Mouse (Mus musculus) lung, postnatal 14 days (tissue): ENCODE results near the gene Cxcl13.
A peak's percentile ranks its signal among the peaks of the same experiment; 100 is the strongest.
"Not testable (repeated sequence)": the region's sequence is repeated elsewhere in the genome, so short reads cannot be mapped to it uniquely, and the experiment has no call there.

Experiments used
- DNase-seq: peaks from one replicate; pipeline ENCODE4 v3.0.0; 2021

The Cxcl13 gene

DNA sequence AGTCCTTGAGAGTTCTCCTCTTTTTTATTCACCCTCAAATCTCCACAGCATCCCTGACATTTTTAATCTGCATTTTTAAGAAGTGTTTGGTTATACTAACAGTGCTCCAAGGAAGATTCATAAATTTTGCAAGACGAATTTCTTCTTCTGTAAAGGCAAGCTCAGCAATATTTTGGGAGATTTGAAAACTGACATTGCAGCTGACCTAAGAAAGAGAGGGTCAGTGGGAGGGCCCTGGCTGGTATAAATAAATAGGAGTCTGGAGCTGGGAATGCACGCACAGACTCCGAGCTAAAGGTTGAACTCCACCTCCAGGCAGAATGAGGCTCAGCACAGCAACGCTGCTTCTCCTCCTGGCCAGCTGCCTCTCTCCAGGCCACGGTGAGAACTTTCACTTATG, at the start of gene Cxcl13:
Cxcl13 (plus strand) TSS at position 301 of the 400 bp plus-strand sequence.
- no peak for DNase-seq

DNA sequence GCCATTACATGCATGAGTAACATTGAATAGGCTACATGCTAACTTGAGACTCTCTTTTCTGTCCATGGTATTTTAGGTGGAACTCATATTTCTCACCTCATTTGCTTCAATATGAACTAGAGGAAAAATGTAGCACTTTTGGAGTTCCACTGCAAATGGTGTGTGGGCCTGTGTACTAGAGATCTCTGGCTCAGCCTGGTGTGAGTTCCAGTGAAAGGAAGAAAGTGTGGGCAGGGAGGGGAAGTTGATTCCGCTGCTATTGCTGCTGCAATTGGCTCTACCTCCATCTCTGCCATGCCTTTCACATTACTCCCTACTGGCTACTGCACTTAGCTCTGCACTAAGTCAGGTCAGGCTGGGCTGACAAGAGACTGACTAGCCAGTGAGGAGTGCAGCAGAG, 45.7 kb upstream of the Cxcl13 start:
- no peak for DNase-seq

DNA sequence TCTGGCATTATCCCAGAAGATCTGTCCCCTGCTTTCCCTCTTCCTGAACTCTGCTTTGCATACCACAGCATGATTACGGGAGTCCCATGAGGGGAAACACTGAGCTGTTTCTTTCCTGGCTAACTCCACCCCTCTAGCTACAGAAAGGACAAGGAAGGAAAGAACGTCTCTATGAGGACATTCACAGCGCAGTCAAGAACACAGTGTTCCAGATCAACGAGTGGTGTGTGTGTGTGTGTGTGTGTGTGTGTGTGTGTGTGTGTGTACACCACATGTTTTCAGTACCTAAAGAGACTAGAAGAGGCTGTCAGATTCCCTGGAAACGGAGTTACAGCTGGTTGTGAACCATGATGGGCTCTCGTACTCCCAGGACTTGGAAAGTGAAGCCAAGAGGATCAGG, 38.3 kb upstream of the Cxcl13 start:
- DNase-seq: no peak

DNA sequence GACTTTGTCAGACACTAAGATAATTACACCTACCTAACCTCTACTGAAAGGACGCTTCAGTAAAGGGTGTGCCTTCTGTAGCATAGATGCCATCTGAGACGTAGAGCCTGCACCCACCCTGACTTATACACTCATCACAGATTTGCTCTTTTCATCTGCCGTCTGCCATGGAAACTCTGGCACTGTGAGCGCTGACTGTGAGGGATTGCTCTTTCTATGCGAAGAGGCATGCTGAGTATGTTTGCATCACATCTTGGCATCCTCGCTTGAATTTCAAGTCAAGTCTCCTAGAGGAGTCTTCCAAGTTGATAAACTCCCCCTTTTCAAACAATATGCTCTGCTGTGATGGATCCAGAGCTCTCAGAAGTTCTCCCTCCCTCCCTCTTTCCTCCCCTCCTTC, 32.7 kb upstream of the Cxcl13 start:
- DNase-seq: no peak

DNA sequence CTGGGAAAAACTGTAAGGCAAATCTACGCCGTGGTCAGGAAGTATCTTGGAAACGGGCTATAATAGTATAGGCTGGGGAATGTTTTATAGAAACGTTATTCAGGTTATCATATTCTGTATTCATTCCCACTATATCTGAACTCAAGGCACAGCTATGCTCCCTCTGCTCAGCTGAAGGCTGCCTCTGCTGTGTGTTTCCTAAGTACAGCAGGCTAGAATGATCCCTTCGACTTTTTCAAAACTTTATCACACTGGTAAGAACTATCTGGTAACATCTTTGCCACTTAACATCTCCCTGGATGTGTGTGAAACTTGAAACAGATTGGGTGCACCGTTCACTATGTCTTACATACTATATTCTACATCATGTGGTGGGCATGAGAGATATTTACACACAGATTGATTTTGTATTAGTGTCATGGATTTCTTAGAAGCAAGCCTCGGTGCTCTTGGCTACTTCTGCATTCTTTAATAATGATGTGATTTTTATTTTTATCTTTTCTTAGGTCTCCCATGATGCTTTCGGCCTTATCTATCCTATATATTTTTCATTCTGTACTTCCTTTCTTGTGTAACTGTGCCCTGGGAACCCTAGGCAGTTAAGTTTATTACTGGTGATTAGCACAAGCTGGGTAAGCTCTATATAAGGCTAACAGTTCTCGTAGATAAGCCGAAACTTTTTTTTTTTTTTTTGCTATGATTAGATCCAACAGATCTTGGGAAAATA, 31.4 kb upstream of the Cxcl13 start:
- DNase-seq: no peak

DNA sequence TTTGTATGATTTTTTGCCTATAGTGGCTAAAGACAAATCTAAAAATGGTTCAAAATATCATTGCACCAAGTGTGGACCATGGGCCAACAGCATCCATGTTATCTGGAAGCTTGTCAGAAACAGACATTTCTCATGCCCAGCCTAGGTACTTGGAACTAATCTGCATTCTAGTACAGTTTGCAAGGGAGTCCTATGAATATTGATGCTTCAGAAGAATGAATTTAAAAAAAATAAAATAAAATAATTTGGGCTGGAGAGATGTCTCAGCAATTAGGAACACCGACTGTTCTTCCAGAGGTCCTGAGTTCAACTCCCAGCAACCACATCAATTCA, 30.9 kb upstream of the Cxcl13 start:
- no peak for DNase-seq

DNA sequence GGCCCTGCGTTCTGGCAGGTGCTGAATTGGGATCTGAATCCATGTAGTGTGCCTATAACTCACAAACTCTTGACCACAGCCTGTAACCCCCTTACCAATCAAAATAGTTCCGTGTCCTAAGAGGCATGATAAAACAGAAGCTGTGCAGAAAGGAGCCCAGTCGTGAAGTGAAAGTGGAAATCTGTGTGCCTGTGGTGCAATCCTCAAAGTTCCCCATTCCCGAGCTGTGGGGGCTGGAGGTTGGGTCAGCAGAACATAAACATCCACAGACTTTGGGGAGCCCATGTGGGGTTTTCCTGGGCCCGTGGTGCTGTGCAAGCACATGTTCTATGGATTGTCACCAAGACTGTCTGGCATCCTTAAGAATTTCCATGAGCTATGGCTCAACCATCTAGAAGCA, 21.7 kb upstream of the Cxcl13 start:
- DNase-seq: no peak

DNA sequence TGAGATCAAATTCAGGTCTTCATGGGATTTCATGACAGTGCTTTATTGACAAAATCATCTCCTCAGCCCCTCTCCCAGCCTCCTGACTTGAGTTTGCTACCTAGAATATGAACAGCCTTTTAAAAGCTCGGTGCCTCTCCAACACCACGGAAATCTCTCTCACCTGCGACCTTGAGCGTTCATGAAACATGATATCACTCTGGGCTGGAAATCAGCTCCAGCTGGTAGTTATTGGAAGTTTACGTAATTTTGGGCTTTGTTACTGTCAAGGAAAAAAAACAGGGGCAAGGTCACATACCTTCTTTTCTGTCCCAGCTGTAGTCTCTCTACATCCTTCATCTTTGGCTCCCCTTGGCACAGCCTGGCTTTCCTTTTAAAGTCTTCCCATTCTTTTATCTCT, 20.7 kb upstream of the Cxcl13 start:
- DNase-seq: no peak

DNA sequence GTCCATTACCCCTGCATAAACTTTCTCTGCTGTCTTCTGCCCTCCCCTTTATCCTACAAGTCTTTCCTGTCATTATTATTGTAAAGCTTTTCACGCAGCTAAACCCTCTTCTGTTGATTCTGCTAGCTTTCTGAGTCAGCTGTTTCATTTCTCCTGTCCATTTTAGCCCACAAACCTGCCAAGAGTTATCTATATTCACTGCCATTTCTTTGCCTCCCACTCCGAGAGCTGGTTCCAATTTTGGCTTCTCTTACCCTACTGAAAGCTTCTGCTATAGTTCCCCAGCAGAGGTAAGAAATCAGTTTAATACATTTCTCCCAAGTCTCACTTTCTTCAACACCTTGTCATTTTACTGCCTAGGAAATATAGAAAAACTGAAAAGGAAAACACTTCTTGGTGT, 19.6 kb upstream of the Cxcl13 start:
- no peak for DNase-seq

DNA sequence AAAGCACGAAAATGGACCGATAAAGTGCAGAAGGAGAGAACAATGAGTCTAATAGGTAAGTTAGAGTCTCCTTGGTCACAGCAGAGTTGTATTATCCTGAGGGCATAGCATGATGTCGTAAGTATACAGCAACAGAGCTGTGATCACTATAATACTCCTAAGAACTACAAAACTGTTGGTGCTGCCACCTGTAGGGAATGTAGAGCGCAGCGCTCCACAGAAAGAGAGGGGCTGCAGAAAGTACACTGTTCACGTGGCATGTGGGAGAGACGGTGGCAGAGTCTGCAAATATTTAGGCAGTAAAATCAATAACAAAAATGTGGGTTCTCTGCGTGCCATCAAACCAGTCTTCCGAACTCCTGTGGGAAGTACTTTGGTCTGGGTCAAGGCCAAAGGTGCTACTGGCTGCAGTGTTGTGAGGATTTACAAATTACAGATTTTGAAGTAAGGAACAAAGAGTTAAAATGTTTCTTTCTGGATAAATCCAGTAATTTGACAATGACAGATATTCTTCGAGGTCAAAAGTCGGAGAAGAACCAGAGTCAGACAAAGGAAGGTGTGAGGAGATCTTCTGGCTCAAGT, 18.6 kb upstream of the Cxcl13 start:
- no peak for DNase-seq

DNA sequence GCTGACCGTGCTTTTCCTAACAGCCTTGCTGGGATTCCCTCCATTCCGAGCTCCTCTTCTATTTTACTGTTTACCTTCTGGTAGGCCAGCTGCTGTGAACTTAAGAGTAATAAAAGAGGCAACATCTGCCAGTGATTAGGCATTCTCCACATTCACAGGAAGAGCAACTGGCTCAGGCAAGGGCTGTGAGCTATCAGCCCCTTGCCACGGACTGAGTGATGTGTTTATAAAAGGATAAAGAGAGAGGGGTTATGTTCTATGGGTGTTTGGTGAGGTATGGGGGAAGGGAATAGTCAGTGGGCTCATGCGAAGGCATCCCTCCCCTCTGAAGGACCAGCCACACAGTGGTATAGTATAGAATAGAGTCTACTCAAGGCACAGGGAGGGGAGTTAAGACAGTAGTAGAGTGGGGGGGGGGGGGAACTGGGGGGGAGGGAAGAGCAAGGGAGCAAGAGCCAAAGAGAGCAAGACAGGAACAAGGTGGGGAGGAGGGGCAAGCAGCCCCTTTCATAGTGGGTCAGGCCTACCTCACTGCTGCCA, 16.0 kb upstream of the Cxcl13 start:
- no peak for DNase-seq

DNA sequence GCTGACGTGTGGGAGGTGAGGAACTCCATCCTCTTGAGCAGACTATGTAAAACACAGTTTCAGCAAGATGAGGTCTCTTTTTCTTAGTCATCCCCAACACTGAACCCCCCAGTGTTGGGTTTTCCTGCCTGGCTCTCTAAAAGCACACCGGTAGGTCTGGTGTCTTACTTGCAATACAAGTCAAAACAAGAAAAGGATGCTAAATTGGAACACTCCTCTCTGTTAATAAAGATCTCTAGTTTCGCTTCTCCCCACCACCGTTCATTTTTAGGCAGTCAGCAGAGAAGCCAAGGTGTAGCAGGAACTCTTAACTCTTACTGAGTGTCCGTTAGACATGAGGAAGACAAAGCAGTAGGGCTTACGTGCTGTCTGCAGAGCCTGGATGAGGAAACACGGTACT, 15.2 kb upstream of the Cxcl13 start:
- DNase-seq: no peak

DNA sequence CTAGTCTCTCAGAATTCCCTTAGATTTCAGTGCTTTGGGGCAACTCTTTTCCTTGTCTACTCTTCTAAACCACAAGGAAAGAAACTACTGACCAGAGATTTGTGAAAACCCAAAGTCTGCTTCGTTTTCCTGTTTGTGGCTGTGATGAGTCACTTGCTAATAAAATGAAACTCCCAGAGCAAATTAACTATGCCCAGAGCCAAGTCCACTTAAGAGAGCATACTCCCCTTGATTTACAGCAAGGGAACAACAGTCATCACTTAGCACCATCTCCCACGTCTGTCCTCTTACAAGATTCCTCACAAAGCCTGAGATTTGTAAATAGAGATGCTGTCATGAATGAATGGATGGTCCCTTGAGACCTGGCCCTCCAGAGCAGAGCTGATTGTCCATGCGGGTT, 11.6 kb upstream of the Cxcl13 start:
- DNase-seq: no peak

DNA sequence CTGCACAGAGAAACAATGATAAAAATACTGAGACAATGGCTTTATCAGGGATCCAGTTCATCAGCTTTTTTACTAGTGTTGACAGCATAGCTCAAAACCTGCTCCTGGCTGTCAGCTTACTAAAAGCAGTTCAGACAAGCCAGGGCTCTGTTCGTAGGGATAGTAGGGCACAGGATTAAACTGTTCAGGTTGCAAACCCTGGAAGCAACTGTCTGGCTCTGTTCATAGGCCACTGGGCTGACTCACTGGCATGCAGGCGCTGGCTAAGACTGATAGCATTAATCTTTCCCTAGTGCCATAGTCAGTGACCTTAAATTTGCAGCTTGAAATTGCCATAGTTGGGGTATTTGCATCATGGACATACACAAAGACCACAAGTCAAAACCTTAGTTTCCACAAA, 10.4 kb upstream of the Cxcl13 start:
- no peak for DNase-seq

DNA sequence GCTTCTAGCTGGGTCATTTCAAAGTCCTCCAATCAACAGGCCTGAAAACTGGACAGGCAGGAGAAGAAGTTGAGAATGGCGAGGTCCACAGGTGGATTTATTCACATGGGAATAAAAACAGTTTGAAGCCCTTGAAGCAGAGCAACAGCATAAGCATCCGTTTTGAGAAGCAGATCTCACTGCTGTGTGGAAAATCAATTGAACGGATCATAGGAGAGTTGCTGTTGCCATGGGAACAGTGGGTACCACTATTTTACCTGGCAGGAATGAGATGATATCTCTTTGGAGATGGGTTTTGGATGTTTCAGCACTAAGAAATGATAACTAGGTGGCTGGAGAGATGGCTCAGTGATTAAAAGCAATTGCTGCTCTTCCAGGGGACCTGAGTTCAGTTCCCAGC, 8.1 kb upstream of the Cxcl13 start:
- no peak for DNase-seq

DNA sequence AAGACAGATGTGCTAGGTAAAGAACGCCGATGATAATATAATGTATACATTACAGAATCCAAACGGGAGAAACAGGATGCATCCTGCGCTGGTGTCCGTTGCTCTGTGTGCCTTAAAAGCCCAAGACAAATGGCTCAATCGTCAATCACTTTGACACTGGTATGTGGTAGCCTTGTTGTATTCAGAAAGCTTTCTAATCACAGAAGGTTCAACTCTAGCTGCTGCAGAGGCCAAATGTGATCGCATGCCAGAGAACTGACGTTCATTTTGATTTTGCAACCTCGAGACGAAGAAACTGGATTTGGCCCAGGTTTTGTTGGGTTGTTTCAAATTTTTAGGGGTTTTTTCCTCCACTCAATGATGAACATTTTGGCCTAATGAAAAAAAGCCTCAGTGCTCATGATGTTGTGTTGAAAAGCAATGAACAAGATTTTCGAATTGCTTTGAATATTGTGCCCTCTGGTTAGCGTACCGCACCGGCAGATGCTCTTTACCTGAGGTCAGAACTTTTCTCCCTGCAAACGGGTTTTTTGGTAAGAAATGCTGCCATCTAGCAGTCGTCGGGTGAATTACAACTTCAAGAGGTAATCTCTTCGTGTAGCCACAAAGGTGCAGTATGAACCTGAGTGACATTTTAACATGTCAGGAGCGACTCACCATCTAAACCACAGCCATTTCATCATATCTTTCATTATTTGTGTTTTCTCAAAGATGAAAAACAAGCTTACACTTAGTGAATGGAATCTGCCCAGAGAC, 6.6 kb upstream of the Cxcl13 start:
- peak; percentile 65 for DNase-seq

DNA sequence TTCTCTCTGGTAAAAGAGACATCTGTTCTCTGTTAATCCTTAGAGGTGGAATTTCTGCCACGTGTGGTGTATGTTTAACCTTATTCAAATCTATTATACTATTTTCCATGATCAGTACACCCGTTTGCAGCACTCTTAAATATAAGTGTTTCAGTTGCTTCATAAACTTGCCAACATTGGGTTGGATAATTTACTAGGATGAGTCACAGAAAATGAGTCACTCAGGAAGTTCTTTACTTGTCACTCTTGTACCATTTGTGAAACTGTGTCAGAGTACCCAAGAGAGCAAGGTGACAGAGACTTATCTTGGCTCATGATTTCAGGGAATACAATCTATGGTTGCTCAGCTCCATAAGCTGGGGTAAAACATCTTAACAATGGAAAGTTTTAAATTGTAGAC, 8.2 kb downstream of the Cxcl13 start:
- no peak for DNase-seq

DNA sequence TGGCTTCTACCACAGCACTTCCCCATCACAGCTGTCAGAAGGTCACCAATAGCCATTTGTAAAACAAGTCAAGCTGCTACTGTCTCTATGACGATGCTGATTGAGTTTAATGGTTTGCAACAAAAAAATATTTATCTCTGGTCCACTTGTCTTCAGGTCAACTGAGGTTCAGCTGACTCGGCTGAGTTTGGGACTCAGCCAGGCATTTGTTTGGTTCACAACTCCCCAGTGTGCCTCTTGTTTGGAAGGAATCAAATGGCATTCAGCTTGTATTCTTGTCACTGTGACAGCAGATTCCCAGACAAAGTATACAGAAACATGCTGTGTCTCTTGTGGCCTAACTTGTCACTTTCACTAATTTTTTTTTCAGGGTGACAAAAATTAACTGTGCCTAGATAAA, 9.9 kb downstream of the Cxcl13 start:
- DNase-seq: no peak

DNA sequence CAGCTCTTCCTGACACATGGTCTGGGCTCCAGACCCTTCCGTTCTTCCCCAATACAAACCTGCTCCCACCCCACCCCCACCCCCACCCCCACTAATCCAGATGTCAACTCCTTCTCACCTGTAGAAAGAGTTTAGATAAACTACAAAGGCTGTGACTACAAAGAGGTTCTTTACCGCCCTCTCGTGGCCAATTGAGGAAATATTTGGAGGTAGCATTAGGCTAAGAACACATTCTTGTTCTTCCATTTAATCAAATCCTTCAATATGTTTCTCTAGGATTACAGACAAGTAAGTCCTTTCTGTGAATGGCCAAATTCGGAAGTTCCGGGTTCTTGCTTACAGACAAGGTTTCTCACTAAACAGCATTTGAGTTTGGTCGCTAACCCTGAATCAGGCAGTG, 14.1 kb downstream of the Cxcl13 start:
- peak; percentile 80 for DNase-seq

DNA sequence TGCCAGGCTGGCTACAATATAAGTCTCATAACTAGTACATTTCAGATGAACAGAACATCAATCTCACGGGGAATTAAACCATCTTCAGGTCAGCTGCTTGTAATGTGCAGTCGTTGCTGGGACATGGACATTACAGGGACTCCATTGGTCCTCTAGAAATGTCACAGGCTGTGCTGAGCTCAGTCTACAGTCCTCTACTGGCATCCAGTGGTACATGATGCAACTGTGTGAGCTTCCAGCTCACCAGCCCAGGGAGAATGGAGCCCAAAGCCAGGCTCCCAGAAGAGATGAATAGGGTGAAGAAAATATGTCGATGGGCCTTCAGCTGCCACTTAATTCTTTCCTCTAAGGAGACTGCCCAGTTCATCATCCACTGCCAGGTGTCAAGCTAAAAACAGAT, 15.5 kb downstream of the Cxcl13 start:
- no peak for DNase-seq

DNA sequence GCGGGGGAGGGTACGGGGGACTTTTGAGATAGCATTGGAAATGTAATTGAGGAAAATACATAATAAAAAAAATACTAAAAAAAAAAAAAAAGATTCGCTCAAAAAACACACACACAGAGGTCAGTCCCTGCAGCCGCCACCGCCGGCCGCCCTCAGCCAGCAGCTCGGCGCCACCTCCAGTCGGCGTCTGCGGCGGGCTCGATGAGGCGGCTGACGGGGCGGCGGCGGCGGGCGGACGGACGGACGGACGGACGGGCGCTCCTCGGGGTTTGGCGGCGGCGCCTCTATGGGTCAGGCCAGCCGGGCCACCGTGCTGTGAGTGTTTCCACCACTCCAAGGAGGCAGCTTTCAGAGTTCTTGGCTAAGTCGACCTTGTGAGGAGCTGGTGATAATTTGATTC, 17.1 kb downstream of the Cxcl13 start:
- not testable (repeated sequence) for DNase-seq

DNA sequence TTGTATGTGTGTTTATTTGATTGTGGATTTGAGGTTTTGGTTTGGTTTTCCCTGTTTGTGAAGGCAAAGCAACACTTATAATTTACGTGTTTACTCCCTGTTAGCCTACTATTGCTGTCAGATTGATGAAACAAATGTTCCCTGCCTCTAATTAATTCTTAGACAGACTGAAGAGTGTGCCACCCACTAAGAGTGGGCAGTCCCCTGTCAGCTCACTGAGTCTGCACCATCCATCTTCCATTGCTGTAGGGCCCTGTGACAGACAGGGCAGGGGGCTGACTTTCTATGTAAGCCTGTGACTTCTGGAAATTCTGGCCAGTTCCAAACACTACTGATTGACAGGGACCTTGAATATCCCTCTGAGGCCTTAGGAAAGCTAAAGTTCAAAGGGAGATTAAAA, 19.5 kb downstream of the Cxcl13 start:
- DNase-seq: no peak

DNA sequence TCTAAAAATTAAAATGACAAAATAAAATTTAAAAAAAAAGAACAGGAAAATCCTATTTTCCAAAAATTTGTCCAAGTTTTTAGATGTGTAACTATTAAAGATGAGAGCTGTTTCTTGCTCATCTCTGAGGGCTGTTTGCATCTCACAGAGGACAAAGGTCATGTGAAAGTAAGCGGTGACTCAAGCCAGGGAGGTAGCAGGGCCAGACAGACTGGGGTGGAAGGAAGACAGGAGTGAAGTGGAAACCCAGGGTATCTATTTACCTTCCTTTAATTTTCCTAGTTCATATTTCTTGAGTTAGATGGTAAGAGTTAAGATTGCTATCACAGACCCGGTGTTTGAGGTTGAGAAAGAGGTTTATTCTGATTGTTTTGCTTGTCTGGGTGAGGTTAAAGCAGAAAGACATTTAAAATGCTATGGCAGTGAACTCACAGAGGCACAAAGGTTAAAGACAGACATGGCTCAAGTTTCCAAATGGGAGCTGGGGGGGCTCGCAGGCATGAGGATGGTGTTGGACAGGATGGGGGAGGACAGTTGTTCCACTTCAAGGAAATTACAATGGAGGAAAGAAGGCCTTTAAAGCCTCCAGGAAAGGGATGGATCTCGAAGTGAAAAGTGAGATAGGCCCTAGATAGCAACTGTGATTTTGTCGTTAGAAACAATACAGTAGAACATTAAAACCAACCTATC, 27.2 kb downstream of the Cxcl13 start:
- no peak for DNase-seq
